In genomic region chr5:36575227-36575626, GRCm38 (mm10) we compare ENCODE assay signal across 8 mouse cellular contexts. TPM values are rescaled to one million over a fixed set of nuclear protein-coding genes. Genes with fewer than 3 reads are reported as not detected.
DNase-seq lines count a peak whose midpoint lies in the region; ATAC-seq and TF ChIP-seq lines count a peak whose summit lies in the region.

No protein-coding gene starts in this region.

- peaks cover 33% of the 10 kb centered on the region for H3K36me3 ChIP-seq in E14TG2a.4 (ENCODE audit: insufficient read depth, low read length)
- H3K36me3 ChIP-seq in heart, embryonic 12.5 days = peaks cover 12% of the 10 kb centered on the region
- no peaks in the 10 kb centered on the region for H3K36me3 ChIP-seq in liver, embryonic 11.5 days (ENCODE audit: control insufficient read depth, insufficient read depth, low read length)
- H3K36me3 ChIP-seq in hindbrain, embryonic 16.5 days (ENCODE audit: control insufficient read depth, insufficient read depth, low read length) = peaks cover 6% of the 10 kb centered on the region; the same call in 1 of the 2 replicates
- H3K36me3 ChIP-seq in midbrain, postnatal 0 days (ENCODE audit: insufficient read depth, low read length) = peaks cover 11% of the 10 kb centered on the region; the same call in 1 of the 2 replicates
- peaks cover 6% of the 10 kb centered on the region; the same call in 1 of the 2 replicates for H3K36me3 ChIP-seq in neural tube, embryonic 15.5 days

- TF ChIP-seq CTCF in E14TG2a.4 (conservative IDR thresholded peaks at IDR 0.05; ENCODE audit: low read length) = no peak
- no peak for TF ChIP-seq CTCF in midbrain, postnatal 0 days (IDR thresholded peaks at IDR 0.05)

- 80% methylated on average over 3 of the region's 3 CpGs for WGBS in heart, embryonic 12.5 days
- WGBS in liver, embryonic 11.5 days = 87% methylated on average over 3 of the region's 3 CpGs
- 75% methylated on average over 3 of the region's 3 CpGs for WGBS in hindbrain, embryonic 16.5 days
- 69% methylated on average over 3 of the region's 3 CpGs for WGBS in midbrain, postnatal 0 days
- WGBS in neural tube, embryonic 15.5 days = 87% methylated on average over 3 of the region's 3 CpGs

- peak overlapping the region; percentile 80 for H3K27ac ChIP-seq in heart, embryonic 12.5 days (ENCODE audit: poor library complexity, severe bottlenecking)
- peak overlapping the region; percentile 2; the same call in 1 of the 2 replicates for H3K27ac ChIP-seq in liver, embryonic 11.5 days (ENCODE audit: low read depth, low read length)
- no peak overlapping the region for H3K27ac ChIP-seq in hindbrain, embryonic 16.5 days (ENCODE audit: low read depth, low read length)
- no peak overlapping the region for H3K27ac ChIP-seq in midbrain, postnatal 0 days (ENCODE audit: low read depth, low read length)
- no peak overlapping the region for H3K27ac ChIP-seq in neural tube, embryonic 15.5 days (replicated peaks)

- H3K27me3 ChIP-seq in E14TG2a.4 (ENCODE audit: insufficient read depth, low read length) = 0 out of 2 replicates have a peak, but pooled peaks cover 3% of the 10 kb centered on the region
- H3K27me3 ChIP-seq in heart, embryonic 12.5 days (replicated peaks) = no peaks in the 10 kb centered on the region
- H3K27me3 ChIP-seq in liver, embryonic 11.5 days (replicated peaks; ENCODE audit: control insufficient read depth, insufficient read depth, low read length) = no peaks in the 10 kb centered on the region
- no peaks in the 10 kb centered on the region for H3K27me3 ChIP-seq in hindbrain, embryonic 16.5 days (replicated peaks; ENCODE audit: control insufficient read depth, insufficient read depth, low read length)
- H3K27me3 ChIP-seq in midbrain, postnatal 0 days (ENCODE audit: insufficient read depth, low read length) = no peaks in the 10 kb centered on the region
- no peaks in the 10 kb centered on the region for H3K27me3 ChIP-seq in neural tube, embryonic 15.5 days (replicated peaks)

- ATAC-seq in heart, embryonic 12.5 days (ENCODE audit: insufficient number of reproducible peaks, low FRiP score) = no peak
- no peak for ATAC-seq in liver, embryonic 11.5 days (replicated peaks; ENCODE audit: low FRiP score)
- ATAC-seq in hindbrain, embryonic 16.5 days = no peak
- ATAC-seq in midbrain, postnatal 0 days (ENCODE audit: low FRiP score) = no peak
- no peak for ATAC-seq in neural tube, embryonic 15.5 days (ENCODE audit: low FRiP score)

- peak overlapping the region; percentile 43 for H3K4me3 ChIP-seq in E14TG2a.4 (replicated peaks; ENCODE audit: low read length)
- H3K4me3 ChIP-seq in heart, embryonic 12.5 days = no peak overlapping the region
- no peak overlapping the region for H3K4me3 ChIP-seq in liver, embryonic 11.5 days (ENCODE audit: low read depth, low read length)
- no peak overlapping the region for H3K4me3 ChIP-seq in hindbrain, embryonic 16.5 days (ENCODE audit: low read length)
- no peak overlapping the region for H3K4me3 ChIP-seq in midbrain, postnatal 0 days (ENCODE audit: low read depth, low read length)
- H3K4me3 ChIP-seq in neural tube, embryonic 15.5 days (replicated peaks) = no peak overlapping the region

- H3K4me2 ChIP-seq in heart, embryonic 12.5 days = no peak overlapping the region
- H3K4me2 ChIP-seq in liver, embryonic 11.5 days = no peak overlapping the region
- no peak overlapping the region for H3K4me2 ChIP-seq in hindbrain, embryonic 16.5 days (ENCODE audit: low read length)
- H3K4me2 ChIP-seq in midbrain, postnatal 0 days (ENCODE audit: low read depth, low read length, poor library complexity, severe bottlenecking) = no peak overlapping the region
- no peak overlapping the region for H3K4me2 ChIP-seq in neural tube, embryonic 15.5 days

- no peaks in the 10 kb centered on the region for H3K9me3 ChIP-seq in E14TG2a.4 (ENCODE audit: low read length)
- H3K9me3 ChIP-seq in heart, embryonic 12.5 days (replicated peaks) = no peaks in the 10 kb centered on the region
- no peaks in the 10 kb centered on the region for H3K9me3 ChIP-seq in liver, embryonic 11.5 days (ENCODE audit: control insufficient read depth, low read length)
- H3K9me3 ChIP-seq in hindbrain, embryonic 16.5 days (ENCODE audit: control insufficient read depth, low read length) = no peaks in the 10 kb centered on the region
- no peaks in the 10 kb centered on the region for H3K9me3 ChIP-seq in midbrain, postnatal 0 days (ENCODE audit: low read length)
- H3K9me3 ChIP-seq in neural tube, embryonic 15.5 days (replicated peaks) = no peaks in the 10 kb centered on the region

- peak; percentile 59 for DNase-seq in adrenal gland, adult 2 months
- no peak for DNase-seq in adrenal gland, adult 18-20 months (ENCODE audit: low spot score in 2 of 2)
- no peak for DNase-seq in liver, embryonic 11.5 days (ENCODE audit: low spot score)
- no peak for DNase-seq in midbrain, postnatal 0 days (ENCODE audit: low spot score)

- no peak overlapping the region for H3K9ac ChIP-seq in heart, embryonic 12.5 days
- no peak overlapping the region for H3K9ac ChIP-seq in liver, embryonic 11.5 days (ENCODE audit: low read depth, low read length)
- H3K9ac ChIP-seq in hindbrain, embryonic 16.5 days (ENCODE audit: low read depth, low read length) = no peak overlapping the region
- H3K9ac ChIP-seq in midbrain, postnatal 0 days (replicated peaks; ENCODE audit: low read length, poor library complexity, severe bottlenecking) = no peak overlapping the region
- H3K9ac ChIP-seq in neural tube, embryonic 15.5 days (replicated peaks) = no peak overlapping the region

- peaks cover 82% of the 10 kb centered on the region for H3K4me1 ChIP-seq in E14TG2a.4 (replicated peaks; ENCODE audit: low read depth, low read length)
- peaks cover 37% of the 10 kb centered on the region for H3K4me1 ChIP-seq in heart, embryonic 12.5 days (replicated peaks)
- peaks cover 20% of the 10 kb centered on the region for H3K4me1 ChIP-seq in liver, embryonic 11.5 days (replicated peaks; ENCODE audit: control insufficient read depth, insufficient read depth, low read length)
- H3K4me1 ChIP-seq in hindbrain, embryonic 16.5 days (ENCODE audit: control insufficient read depth, insufficient read depth, low read depth, low read length) = no peaks in the 10 kb centered on the region
- peaks cover 4% of the 10 kb centered on the region; the same call in 1 of the 2 replicates for H3K4me1 ChIP-seq in midbrain, postnatal 0 days (ENCODE audit: insufficient read depth, low read length)
- H3K4me1 ChIP-seq in neural tube, embryonic 15.5 days = 0 out of 2 replicates have a peak, but pooled peaks cover 5% of the 10 kb centered on the region

RNA-seq across cellular contexts. Expression of gene Tbc1d14, which starts 17.8 kb away (rescaled TPM):
- total RNA-seq in adrenal gland, adult 2 months (2021) = 10 to 100 TPM; 42.1 to 47.0 TPM
- polyA plus RNA-seq in adrenal gland, adult 2 months (2012; rRNA removed) = 16.3 and 18.8 TPM in 2 replicates
- total RNA-seq in adrenal gland, adult 18-20 months (2021) = 10 to 100 TPM; 34.4 to 57.2 TPM
- 20.0 and 22.3 TPM in 2 replicates for polyA plus RNA-seq in heart, embryonic 12.5 days (2016; fragmentation: Nextera tagmentation; extraction: Ambion mirVana)
- polyA plus RNA-seq in liver, embryonic 11.5 days (2014; fragmentation: Nextera tagmentation; extraction: Ambion mirVana) = 26.0 and 30.2 TPM in 2 replicates
- 63.8 and 74.4 TPM in 2 replicates for polyA plus RNA-seq in hindbrain, embryonic 16.5 days (2015; fragmentation: Nextera tagmentation; extraction: Ambion mirVana)
- total RNA-seq in midbrain, postnatal 0 days (2014; rRNA removed) = 29.3 and 30.5 TPM in 2 replicates
- polyA plus RNA-seq in midbrain, postnatal 0 days (2015; fragmentation: Nextera tagmentation; extraction: Ambion mirVana) = 51.0 and 53.3 TPM in 2 replicates
- 55.6 and 58.9 TPM in 2 replicates for polyA plus RNA-seq in neural tube, embryonic 15.5 days (2015; fragmentation: Nextera tagmentation; extraction: Ambion mirVana)

Comparison
In these comparisons a context has a peak if more than half of its experiments do, and no peak if none do; other contexts are left out.
1. H3K27ac ChIP-seq: peak in heart, embryonic 12.5 days (single experiment) and liver, embryonic 11.5 days (single experiment); none in hindbrain, embryonic 16.5 days (single experiment), midbrain, postnatal 0 days (single experiment) and neural tube, embryonic 15.5 days (single experiment).